Mouse (Mus musculus) ovary, postnatal 14 days (tissue): ENCODE measurements around the gene Ppfia1.

ENCODE experiments used
- DNase-seq: peaks from one replicate; pipeline ENCODE4 v3.0.0; 2022; ENCODE audit warnings: low spot score

Ppfia1 gene

GRCm38 (mm10) chr7:144553237-144554122, at the start of gene Ppfia1:
TSS of gene Ppfia1 (minus strand) at chr7:144553729.
- DNase-seq, result peak; percentile 97

- DNase-seq, result no peak
Observed at GRCm38 (mm10) chr7:144600333-144600900, 46.9 kb upstream of the Ppfia1 start.

DNA sequence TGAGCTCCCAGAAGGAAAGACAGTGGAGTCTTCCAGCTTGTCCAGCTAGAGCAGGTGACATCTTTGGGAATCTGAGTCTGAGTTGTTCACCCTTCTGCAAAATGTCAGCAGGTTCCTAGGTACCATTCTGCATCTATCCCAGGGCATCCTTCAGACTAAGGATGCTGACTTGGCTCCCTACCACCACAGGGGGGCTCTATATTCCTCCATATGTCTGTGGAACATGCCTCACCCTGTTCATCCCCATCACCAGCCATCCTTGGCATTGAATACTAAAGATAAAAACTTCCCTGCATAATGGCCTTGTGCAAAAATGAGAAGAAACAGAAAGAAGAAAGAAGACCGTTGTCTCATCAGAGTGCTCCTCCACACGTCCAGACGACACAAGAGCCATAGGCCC, 36.0 kb upstream of the Ppfia1 start:
- no peak for DNase-seq

DNA sequence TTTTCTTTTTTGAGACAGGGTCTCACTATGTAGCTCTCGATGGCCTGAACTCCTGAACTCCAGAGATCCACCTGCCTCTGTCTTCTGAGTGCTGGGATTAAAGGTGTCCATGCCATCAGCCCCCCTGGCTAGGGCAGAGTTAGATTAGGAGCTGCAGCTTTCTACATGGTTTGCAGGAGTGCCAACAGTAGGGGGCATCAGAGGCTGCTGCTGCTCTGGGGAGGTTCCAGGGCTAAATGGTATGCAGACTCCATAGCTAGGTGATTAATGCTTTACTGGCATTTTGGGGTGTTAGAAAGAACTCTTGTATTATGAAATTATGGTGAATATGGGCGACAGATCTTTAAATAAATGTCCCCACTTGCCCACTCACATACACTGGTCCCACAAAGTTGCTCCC, 33.8 kb upstream of the Ppfia1 start:
- DNase-seq, result peak; percentile 41

GRCm38 (mm10) chr7:144585648-144586047, 32.1 kb upstream of the Ppfia1 start:
- DNase-seq, result peak; percentile 82

- peak; percentile 16 for DNase-seq
Observed at GRCm38 (mm10) chr7:144583619-144584018, 30.1 kb upstream of the Ppfia1 start.

- peak; percentile 97 for DNase-seq
Observed at GRCm38 (mm10) chr7:144582284-144582980, 28.9 kb upstream of the Ppfia1 start, which contains the start of gene Fadd. TSS of gene Fadd (minus strand) at chr7:144582463.

GRCm38 (mm10) chr7:144581559-144582283, 28.2 kb upstream of the Ppfia1 start:
- peak; percentile 71 for DNase-seq

- no peak for DNase-seq
Observed at GRCm38 (mm10) chr7:144577876-144578275, 24.3 kb upstream of the Ppfia1 start.

GRCm38 (mm10) chr7:144572234-144572633, 18.7 kb upstream of the Ppfia1 start:
- DNase-seq, result no peak

GRCm38 (mm10) chr7:144571598-144571997, 18.1 kb upstream of the Ppfia1 start:
- DNase-seq, result no peak

GRCm38 (mm10) chr7:144569428-144569827, 15.9 kb upstream of the Ppfia1 start:
- peak; percentile 31 for DNase-seq

GRCm38 (mm10) chr7:144568091-144568490, 14.6 kb upstream of the Ppfia1 start:
- no peak for DNase-seq

DNA sequence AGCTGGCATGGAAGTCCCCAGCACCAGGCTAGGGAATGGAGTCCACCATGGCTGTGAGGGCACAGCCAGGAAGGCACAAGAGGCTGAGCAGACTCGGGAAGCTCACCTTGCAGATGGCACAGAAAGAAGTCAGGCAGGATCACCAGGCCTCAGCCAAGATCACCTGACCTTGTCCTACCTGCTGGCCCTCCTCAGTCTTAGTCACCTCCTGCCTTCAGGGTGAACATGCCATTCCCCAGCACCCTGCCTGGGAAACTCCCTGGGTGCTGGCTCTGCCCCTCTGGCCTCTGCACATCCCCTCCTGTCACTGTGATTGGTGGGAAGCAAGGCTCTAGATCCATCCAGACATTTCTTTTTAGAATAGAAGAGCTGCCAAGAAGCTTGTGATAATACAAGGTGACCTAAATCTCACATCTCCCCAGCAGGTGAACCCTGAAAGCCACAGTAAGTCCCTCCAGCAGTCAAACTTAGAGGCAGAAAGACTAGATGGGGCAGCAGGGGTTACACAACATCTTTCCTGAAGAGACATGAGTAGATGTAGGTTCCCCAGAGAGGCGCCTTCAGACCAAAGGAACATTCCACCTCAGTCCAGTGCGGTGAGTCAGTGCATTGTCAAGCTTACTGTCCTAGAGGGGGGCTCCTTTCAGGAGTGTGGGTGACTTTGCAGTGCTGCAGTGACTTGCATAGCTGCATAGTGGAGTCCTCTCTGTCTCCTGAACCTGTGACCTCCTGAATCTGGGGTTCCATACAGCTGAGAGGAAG, 13.6 kb upstream of the Ppfia1 start:
- no peak for DNase-seq

DNA sequence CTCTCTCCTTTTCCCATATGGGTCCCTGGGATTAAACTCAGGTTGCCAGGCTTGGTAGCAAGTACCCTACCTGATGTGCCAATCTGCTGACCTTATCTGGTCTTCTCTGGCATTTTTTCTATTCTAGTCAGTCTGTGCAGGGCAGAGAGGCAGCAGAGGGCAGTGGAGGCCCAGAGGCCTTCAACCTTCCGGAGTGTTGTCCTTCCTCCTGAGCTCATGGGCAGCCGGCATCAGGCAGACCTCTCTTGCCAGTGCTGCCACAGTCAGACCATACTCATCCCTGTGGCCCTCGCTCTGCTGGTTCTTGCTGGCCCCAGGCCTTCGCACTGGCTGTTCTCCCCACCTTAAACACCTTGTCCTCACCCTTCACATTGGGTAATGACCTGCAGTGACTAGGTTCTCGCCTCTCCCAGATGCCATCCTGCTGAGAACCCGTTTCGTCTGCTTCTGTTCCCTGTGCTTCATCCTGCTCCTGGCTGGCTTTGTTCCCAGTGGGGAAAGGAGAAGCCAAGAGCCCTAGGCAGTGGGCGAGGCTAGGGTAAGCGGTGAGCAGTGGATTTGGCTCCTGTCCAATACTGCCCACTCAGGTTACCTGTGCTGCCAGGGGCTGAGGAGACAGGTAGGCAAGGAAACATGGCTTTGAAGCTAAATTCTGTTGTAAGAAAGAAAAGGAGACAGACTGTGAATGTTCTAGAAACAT, 10.1 kb upstream of the Ppfia1 start:
- DNase-seq, result no peak

DNA sequence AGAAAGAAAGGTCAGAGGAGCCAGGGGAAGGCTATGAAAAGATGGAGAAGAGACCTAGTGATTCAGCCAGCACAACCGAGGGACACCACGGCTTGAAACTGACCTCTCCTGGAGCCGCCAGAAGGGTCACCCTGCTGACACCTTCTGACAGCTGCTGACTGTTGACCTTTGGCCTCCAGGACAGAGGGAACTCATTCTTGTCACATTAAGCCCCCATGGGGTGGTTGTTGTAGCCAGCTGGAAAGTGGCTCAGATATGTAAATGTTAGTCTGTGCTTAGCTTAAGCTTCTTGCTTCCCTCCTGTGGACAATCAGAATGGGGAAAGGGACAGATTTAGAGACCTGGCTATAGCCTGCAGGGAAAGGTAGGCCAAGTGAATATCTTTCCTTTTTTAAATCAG, 8.5 kb upstream of the Ppfia1 start:
- no peak for DNase-seq

DNA sequence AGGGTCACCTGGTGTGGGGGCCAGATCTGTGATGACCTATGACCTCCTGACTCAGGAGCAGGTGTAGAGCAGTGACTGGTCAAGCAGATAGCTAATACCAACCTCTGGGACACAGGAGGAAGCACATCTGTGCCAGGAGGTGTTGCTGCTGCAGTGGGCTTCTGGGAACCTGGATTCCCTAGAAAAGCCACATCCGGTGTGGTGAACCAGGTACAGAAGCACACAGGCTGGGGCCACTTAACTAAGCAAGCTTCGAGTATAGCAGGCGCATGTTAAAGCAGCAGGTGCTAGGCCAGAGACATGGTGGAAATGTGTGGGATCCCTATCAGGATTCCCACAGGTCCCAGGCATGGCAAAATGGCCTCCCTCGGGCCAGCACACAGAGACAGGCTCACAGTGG, 7.1 kb upstream of the Ppfia1 start:
- no peak for DNase-seq

GRCm38 (mm10) chr7:144558552-144558951, 5.0 kb upstream of the Ppfia1 start:
- no peak for DNase-seq

GRCm38 (mm10) chr7:144554123-144554472, 569 bp upstream of the Ppfia1 start:
- DNase-seq, result no peak

GRCm38 (mm10) chr7:144552274-144552673, 1.3 kb downstream of the Ppfia1 start:
- no peak for DNase-seq

DNA sequence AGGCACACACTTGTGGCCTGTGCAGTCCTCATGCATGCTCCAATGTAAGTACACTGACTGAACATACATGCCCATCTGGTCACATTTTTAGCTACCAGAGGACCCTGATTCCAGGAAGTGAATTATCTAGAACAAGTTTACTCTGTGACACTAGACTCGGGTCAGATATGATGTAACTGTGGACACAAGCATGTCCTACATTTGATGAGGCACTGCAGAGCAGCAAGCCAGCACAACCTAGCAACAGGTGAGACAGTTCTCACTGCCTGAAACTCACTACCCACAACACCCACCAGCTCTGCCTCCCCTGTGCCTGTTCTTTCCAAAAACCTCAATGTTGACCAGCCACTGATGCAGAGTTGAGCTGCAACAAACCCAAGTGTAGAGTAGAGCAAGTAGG, 2.7 kb downstream of the Ppfia1 start:
- no peak for DNase-seq
